27 mouse cellular contexts compared by ENCODE assay signal in genomic region chr1:39625491-39625890, GRCm38 (mm10). TPM values are rescaled to one million over a fixed set of nuclear protein-coding genes. Genes with fewer than 3 reads are reported as not detected.
"Had no signal": no experiment of that assay in that cellular context is flagged by ENCODE, and none has a peak within 500 bp of the region (broad histone marks: within the 10 kb centered on the region; RNA-seq: fewer than 3 reads in every experiment).

No protein-coding gene starts in this region.

- H3K27ac ChIP-seq: gastrocnemius, adult 2 months; heart, embryonic 10.5 days; hindbrain, embryonic 13.5 days; hindbrain, embryonic 15.5 days; hindbrain, postnatal 0 days; kidney, embryonic 15.5 days; kidney, postnatal 0 days; limb, embryonic 10.5 days; limb, embryonic 12.5 days; liver, embryonic 13.5 days had no signal

- DNase-seq: gastrocnemius, adult 2 months; gastrocnemius, postnatal 10 days; gastrocnemius, postnatal 25 days; heart, adult 18-20 months; heart, postnatal 10 days; heart, postnatal 36 days; kidney, adult 11 months; kidney, adult 2 months; kidney, adult 9 months; kidney, postnatal 14 days; kidney, postnatal 36 days; layer of hippocampus, adult 9-11 months; layer of hippocampus, postnatal 36 days; liver; liver, embryonic 13.5 days had no signal

- H3K4me1 ChIP-seq: heart, embryonic 10.5 days; heart, embryonic 12.5 days; hindbrain, embryonic 13.5 days; hindbrain, embryonic 15.5 days; kidney, embryonic 15.5 days; limb, embryonic 10.5 days; limb, embryonic 12.5 days; liver, embryonic 13.5 days had no signal

- H3K4me2 ChIP-seq: heart, embryonic 12.5 days; hindbrain, embryonic 13.5 days; hindbrain, embryonic 15.5 days; kidney, embryonic 15.5 days; limb, embryonic 12.5 days; liver, embryonic 11.5 days; liver, embryonic 13.5 days had no signal

- H3K9ac ChIP-seq: heart, embryonic 12.5 days; hindbrain, embryonic 13.5 days; hindbrain, embryonic 15.5 days; kidney, embryonic 15.5 days; limb, embryonic 12.5 days; liver, embryonic 13.5 days had no signal

- H3K4me3 ChIP-seq: gastrocnemius, adult 2 months; heart, embryonic 10.5 days; heart, embryonic 12.5 days; hindbrain, embryonic 13.5 days; hindbrain, embryonic 15.5 days; kidney, embryonic 15.5 days; limb, embryonic 10.5 days; limb, embryonic 12.5 days; liver, embryonic 13.5 days had no signal

- H3K36me3 ChIP-seq: heart, embryonic 10.5 days; heart, embryonic 12.5 days; kidney, embryonic 15.5 days; limb, embryonic 10.5 days; limb, embryonic 12.5 days; liver, embryonic 13.5 days had no signal

- H3K9me3 ChIP-seq: heart, embryonic 10.5 days; heart, embryonic 12.5 days; hindbrain, embryonic 13.5 days; kidney, embryonic 15.5 days; limb, embryonic 10.5 days; limb, embryonic 12.5 days; liver, embryonic 13.5 days had no signal

- H3K27me3 ChIP-seq: hindbrain, embryonic 13.5 days; hindbrain, embryonic 15.5 days; kidney, embryonic 15.5 days; limb, embryonic 12.5 days; liver, embryonic 13.5 days had no signal

- ATAC-seq: hindbrain, postnatal 0 days; intestine, embryonic 16.5 days had no signal

RNA-seq across cellular contexts. Expression of gene Creg2, which starts 25.8 kb away (rescaled TPM):
- total RNA-seq: heart, postnatal 10 days; heart, postnatal 36 days; hematopoietic stem cell, adult 5-6 weeks had no signal
- polyA plus RNA-seq: liver, embryonic 11.5 days had no signal
